Mouse (Mus musculus) liver (tissue): Measurements from ENCODE around the gene Dand5.

Experiments used
- DNase-seq: peaks from one replicate; pipeline ENCODE4 v3.0.0-alpha.2; 2020; ENCODE audit warnings: mixed read lengths

The Dand5 gene

DNA sequence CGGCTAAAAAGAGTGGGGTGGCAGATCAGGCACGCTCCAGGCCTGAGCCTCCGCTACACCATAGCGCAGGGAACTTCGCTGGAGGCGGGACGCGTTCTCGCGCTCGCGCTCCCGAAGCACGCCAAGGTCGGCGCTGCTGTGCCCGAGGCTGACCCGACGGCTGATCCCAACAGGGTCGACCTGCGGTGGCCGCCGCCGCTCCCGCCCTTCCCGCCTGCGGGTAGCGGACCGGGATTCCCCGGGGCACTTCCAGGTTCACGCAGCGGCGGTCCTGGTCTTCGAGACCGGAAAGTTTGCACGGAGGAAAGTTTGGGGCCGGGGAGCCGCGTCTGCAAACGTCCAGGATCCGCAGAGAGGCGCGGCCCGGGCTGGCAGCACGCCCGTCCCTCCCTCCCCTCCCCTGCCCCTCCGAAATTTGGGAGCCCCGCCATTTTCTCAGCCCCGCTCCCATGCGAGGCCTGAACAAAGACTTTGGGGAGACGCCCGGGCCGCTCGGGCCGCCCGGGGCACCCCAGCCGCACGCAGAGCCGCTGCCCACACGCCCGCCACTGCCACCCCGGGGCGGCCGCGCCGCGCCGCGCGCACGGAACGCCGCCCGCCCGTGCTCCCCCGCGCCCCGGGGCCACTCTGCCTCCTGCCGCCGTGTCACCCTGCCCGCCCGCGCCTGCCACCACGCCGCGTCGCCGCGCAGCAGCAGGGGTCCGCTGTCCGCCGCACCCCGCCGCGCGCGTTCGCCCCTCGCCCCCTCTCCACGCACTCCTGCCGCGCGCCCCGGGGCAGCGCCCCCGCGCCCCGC, 23.3 kb downstream of the Dand5 start:
- peak; percentile 46 for DNase-seq

DNA sequence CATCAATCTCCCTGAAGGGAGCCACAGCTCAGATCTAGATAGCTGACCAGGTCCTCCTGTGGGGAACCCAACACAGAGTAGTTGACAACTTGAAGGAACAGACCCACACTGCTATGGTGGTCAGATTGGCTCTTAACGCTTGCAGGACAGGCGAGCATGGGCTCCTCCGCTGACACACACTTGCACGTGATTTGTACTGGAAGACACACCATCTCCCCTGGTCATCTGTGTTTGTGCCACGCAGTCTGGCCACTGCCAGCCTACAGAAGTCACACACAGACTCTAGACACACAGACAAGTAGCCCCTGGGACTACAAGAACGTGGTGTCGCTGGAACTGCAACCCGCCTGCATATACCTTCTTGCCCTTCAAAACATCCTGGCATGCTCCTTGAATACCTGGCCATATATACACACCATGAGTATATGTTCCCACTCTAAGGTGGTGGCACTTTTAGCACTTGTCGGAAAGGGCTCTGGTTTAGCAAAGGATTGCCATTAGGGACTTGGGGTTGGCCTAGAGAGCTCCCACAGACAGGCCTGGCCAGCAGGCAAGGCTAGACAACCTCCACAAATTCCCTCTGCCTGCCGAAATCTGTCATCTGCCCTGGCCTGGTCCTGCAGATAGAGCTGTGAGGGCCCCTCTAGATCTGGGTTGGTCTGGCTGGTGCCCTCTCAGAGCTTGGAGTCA, 24.0 kb downstream of the Dand5 start:
- DNase-seq = no peak

DNA sequence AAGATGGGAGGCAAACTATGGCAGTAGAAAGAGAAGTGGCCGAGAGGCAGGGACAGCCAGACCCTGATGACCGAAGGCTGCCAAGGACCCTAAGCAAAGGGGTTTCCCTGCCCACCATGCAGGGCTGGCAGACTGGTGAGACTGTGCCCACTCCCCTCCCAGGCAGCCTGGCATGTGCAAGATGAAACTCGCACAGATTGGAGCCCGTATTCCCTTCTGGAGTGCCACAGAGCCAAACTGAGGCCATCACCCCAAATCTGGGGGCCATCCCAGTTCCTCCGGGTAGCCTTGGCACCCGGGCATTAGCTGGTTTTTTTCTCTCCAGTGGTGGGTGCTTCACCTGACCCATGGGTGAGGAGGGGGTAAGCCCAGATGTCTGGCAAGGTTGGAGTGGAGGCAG, 24.7 kb downstream of the Dand5 start:
- no peak for DNase-seq

GRCm38 (mm10) chr8:84797256-84797797, 25.3 kb downstream of the Dand5 start:
- no peak for DNase-seq

DNA sequence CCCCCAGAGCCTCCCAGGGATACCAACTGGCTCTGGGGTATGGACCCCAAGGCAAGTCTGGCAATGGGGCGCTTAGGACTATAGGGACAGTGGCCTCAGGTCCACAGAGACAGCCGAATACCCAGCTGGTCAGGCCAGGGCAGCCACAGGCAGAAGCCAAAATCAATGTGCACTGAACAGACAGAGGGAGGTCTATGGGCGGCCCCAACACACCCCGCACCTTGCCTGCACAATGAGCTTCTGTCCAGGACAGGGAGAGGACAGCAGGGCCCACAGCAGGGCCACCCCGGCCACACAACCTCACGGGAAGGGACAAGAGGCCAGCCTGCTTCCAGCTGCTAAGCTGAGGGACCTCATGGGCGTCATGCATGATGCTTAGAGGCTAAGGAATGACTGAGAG, 28.1 kb downstream of the Dand5 start:
- DNase-seq = no peak

DNA sequence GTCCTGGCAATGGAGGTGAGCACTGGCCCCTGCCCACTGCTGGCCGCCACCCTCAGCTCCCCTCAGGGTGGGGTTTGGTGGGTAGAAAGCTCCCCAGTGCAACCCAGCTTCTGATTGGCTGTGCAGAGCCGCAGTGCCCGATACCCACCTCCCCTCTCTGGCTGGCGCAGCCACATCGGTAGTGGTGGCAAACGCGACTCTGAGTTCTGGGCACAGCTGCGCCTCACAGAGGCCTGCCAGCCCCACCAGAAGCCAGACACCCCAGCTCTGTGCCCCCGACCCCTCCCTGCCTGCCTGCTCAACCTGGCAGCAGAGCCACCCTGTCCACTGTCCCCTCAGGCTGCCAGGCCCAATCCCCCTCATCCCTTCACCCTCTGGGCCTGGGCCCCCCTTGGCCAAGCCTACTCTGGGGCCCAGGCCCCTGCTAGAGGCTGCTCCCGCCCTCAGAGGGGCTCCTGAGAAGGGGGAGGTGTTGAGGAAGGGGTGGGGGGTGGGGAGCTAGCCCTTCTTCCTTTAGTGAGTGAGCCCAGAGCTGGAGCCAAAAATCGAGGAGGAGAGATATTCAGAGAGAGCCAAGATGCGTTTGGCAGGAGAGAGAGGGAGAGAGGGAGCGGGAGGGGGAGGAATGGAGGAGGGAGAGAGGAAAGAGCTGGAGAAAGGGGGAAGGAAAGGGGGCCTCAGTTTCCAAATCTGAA, 28.7 kb downstream of the Dand5 start:
- peak; percentile 29 for DNase-seq

- no peak for DNase-seq
These were observed 29.5 kb downstream of the Dand5 start for GRCm38 (mm10) chr8:84793134-84793533.

DNA sequence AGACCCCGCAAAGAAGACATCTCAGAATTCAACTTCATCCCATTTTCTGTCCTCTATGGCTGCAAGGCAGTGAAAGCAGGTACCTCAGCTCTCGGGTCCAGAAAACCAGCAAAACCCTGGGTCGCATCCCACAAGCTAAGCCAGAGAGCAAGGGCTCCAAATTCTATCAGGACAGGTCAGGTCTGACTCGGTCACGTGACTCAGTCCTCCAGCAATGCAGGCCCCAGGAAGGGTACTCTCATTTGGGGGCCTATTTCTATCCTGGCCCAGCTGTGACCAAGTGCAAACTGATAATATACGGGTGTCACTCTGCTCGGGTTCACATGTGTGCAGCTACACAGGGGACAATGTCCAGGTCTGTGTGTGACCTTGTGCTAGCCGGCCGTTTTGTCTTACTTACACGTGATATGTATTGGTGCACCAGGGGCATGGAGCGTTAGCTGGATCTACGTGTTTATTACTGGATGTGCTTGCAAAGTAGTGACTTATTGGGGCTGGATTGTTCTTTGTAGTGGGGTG, 30.1 kb downstream of the Dand5 start:
- no peak for DNase-seq

DNA sequence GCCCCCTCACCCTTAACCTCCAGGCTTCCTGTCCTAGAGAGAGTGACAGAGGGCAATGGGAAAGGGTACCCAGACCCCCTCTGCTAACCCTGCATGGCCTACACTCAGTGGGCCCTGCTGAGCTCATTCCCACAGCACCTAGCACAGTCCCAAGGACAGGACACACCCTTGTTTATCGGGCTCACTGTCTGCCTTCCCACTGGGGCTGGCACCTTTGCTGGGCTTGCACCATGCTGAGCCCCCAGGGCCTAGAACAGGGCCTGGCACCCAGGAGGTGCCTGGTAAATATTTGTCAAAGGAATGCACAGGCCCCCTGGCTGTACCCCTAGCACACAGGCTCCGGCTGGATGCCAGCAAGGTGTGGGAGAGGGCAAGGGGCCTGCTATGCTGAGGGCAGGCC, 32.1 kb downstream of the Dand5 start:
- no peak for DNase-seq

GRCm38 (mm10) chr8:84789855-84790486, 32.7 kb downstream of the Dand5 start:
- DNase-seq = no peak

DNA sequence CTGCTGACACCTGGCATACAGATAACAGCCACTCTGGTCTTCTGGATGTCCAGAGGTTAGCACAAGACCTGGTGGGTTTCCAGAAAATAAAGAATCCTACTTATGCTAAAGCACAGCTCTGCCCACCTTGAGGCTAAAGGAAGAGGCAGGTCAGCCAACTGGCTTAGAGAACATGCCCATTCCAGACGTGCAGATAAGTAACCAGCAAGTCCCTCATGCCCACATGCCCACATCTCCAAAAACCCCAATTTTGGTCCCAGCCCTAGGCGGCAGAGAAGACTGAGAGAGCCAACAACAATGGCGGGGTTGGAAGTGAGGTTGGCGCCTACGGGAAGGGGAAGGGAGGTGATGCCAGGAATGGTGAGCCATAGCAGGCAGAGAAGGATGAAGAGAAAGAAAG, 33.3 kb downstream of the Dand5 start:
- DNase-seq = no peak

DNA sequence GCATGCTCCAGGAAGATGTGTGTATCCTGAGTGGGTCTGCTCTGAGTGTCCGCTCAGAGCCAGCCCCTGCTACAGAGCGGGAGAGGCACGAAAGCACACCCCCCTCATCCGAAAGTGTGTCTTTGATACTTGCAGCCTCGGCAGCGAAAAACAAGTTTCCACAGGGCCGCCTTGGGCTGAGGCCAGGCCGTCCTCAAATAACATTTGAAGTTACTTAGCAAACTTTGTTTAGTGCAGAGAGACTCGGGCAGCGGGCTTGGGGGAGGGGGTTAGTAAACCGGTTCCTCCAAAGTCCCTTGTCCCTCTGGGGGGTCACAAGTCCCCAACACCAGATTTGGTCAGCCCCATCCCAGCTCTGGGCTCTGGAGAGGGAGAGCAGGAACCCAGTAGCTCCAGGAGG, 33.7 kb downstream of the Dand5 start:
- DNase-seq = no peak

- no peak for DNase-seq
These were observed 34.9 kb downstream of the Dand5 start for GRCm38 (mm10) chr8:84787523-84788302.

GRCm38 (mm10) chr8:84786801-84787467, 35.7 kb downstream of the Dand5 start:
- no peak for DNase-seq

DNA sequence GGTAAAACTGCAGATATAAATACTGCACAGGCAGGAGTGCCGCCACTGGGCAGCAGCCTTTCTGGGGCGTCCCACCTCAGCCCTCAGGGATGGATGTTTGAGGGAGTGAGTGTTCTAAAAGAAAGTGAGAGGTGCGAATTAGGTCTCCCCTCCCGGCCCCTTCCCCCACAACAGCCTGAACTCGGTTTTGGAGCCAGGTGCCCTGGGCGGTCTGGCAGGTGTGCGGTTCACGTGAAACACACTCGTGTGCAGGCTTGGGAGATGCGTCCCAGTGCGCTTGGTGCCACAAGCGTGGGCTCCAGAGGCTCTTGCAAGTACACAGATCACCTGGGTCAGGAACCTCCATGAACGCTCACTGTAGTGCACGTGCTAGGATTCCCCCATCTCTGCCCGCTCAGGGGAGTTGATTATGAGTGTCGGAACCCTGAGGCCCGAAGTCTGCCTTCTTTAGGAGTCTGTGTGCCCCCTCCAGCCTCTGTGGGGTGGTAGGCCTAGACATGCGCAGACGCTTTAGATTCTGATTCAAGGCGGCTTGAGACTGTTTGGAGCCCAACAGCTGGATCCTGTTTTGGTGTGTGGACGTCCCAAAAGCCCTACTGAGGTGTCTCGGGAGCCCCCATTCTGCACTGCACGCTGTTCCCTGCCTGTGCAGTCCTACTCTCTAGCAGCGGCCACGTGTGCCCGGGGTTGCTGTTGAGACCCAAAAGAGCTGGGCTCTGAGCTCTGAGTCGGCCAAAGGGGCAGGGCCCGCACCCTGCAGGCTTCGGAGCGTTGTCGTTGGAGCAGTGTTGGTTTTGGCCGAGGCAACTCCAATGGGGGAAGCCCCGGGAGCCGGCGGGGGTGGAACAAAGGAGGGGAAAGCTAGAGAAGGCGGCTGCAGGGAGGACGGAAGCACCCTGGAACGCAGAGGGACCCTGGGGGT, 36.6 kb downstream of the Dand5 start:
- no peak for DNase-seq

DNA sequence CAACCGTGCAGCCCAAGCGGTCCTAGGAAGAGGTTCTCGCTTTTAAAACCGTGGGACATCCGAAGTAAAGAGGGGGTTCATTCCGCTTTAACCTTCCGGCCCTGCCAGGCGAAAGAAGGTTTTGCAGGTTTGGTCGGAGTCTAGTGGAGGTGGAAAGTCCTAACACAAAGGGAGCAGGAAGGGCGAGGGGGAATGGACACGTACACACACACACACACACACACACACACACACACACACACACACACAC, 37.2 kb downstream of the Dand5 start:
- DNase-seq = no peak

GRCm38 (mm10) chr8:84784681-84785505, 37.7 kb downstream of the Dand5 start:
- no peak for DNase-seq

GRCm38 (mm10) chr8:84783919-84784581, 38.6 kb downstream of the Dand5 start:
- DNase-seq = no peak
